Mouse (Mus musculus): ENCODE data around the gene Hcn4. TPM values are rescaled to one million over a fixed set of nuclear protein-coding genes. Genes with fewer than 3 reads are reported as not detected.

The Hcn4 gene
- not detected for polyA plus RNA-seq (2012; fragmentation: generic; extraction: Trizol)
- long read RNA-seq, experiment 1 = 0 reads
- long read RNA-seq, experiment 2 = 0 reads

DNA sequence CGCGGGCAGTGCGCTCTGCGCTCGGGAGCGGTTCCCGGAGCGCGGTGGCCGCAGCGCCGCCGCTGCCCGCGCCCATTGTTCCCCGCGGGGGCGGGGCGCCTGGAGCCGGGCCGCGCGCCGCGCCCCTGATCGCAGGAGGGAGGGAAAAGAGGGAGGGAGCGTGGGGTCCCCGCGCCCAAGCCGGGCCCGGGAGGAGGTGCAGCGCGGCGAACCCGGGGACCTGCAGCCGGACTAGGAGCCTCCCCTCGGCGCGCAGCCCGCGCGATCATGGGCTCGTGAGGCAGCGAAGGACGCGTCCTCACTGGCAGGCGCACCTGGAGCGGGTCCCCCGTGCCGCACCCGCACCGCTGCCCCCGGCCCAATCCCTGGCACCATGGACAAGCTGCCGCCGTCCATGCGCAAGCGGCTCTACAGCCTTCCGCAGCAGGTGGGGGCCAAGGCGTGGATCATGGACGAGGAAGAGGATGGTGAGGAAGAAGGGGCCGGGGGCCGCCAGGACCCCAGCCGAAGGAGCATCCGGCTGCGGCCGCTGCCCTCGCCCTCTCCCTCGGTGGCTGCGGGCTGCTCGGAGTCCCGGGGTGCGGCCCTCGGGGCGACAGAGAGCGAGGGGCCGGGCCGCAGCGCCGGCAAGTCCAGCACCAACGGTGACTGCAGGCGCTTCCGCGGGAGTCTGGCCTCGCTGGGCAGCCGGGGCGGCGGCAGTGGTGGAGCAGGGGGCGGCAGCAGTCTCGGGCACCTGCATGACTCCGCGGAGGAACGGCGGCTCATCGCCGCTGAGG is at the start of gene Hcn4:
Gene Hcn4, plus strand, starts transcription at position 274 of the 779 bp plus-strand sequence.
- Histone ChIP-seq H3K27me3 (ENCODE audit: control insufficient read depth, insufficient read depth, insufficient read length) (peaks cover 93% of the 10 kb centered on the region), H3K79me2 (ENCODE audit: control insufficient read depth, insufficient read depth) (no peaks in the 10 kb centered on the region), H3ac (ENCODE audit: control insufficient read depth, insufficient read length, low read depth) (no peak within 1 kb of the TSS), H3K36me3 (ENCODE audit: control insufficient read depth, insufficient read depth) (no peaks in the 10 kb centered on the region), H3K4me3 (ENCODE audit: insufficient read depth, poor library complexity, severe bottlenecking) (no peak within 1 kb of the TSS), H3K79me3 (ENCODE audit: low read depth) (no peaks in the 10 kb centered on the region)
- TF ChIP-seq MAX (IDR thresholded peaks at IDR 0.05) (no peak), MYOD1 (IDR thresholded peaks at IDR 0.05; ENCODE audit: control insufficient read depth, insufficient read length, low read depth) (no peak), CEBPB (IDR thresholded peaks at IDR 0.05; ENCODE audit: low read depth) (no peak), FOSL1 (IDR thresholded peaks at IDR 0.05; ENCODE audit: insufficient read depth, low read length, poor library complexity, severe bottlenecking) (no peak), MYOG (IDR thresholded peaks at IDR 0.05; ENCODE audit: control insufficient read depth, extremely low read depth, insufficient read length) (no peak), USF1 (IDR thresholded peaks at IDR 0.05; ENCODE audit: low read depth) (no peak), CTCF (IDR thresholded peaks at IDR 0.05; ENCODE audit: control insufficient read depth, insufficient read depth, insufficient read length) (no peak)

DNA sequence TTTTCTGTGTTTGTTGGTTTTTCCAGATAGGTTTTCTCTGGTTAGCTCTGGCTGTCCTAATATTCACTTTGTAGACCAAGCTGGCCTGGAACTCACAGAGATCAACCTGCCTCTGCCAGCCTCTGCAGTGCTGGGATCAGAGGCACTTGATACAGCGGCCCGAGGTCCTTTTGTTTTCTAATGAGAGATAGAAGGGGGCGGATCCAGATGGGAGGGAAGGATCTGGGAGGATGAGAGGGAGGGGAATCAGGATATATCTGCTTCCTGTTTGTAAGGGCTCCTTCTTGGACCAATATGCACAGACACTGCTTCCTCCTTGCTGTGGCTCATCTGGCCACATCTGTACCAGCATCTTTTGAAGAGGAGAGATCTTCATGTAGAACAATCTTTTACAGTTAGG is 48.5 kb upstream of the Hcn4 start:
- no peaks in the 10 kb centered on the region for H3K79me2 ChIP-seq (ENCODE audit: control insufficient read depth, insufficient read depth)
- no peak for TF ChIP-seq MYOD1 (IDR thresholded peaks at IDR 0.05; ENCODE audit: control insufficient read depth, insufficient read length, low read depth)
- no peak for TF ChIP-seq FOSL1 (IDR thresholded peaks at IDR 0.05; ENCODE audit: insufficient read depth, low read length, poor library complexity, severe bottlenecking)
- TF ChIP-seq CTCF (IDR thresholded peaks at IDR 0.05; ENCODE audit: control insufficient read depth, insufficient read depth, insufficient read length) = no peak
- TF ChIP-seq MAX (IDR thresholded peaks at IDR 0.05) = no peak
- TF ChIP-seq USF1 (IDR thresholded peaks at IDR 0.05; ENCODE audit: low read depth) = no peak
- TF ChIP-seq CEBPB (IDR thresholded peaks at IDR 0.05; ENCODE audit: low read depth) = no peak
- no peak for TF ChIP-seq MYOG (IDR thresholded peaks at IDR 0.05; ENCODE audit: control insufficient read depth, extremely low read depth, insufficient read length)
- no peak overlapping the region for H3K4me3 ChIP-seq (ENCODE audit: insufficient read depth, poor library complexity, severe bottlenecking)
- no peaks in the 10 kb centered on the region for H3K27me3 ChIP-seq (ENCODE audit: control insufficient read depth, insufficient read depth, insufficient read length)
- no peaks in the 10 kb centered on the region for H3K79me3 ChIP-seq (ENCODE audit: low read depth)
- no peak overlapping the region for H3ac ChIP-seq (ENCODE audit: control insufficient read depth, insufficient read length, low read depth)
- no peaks in the 10 kb centered on the region for H3K36me3 ChIP-seq (ENCODE audit: control insufficient read depth, insufficient read depth)

DNA sequence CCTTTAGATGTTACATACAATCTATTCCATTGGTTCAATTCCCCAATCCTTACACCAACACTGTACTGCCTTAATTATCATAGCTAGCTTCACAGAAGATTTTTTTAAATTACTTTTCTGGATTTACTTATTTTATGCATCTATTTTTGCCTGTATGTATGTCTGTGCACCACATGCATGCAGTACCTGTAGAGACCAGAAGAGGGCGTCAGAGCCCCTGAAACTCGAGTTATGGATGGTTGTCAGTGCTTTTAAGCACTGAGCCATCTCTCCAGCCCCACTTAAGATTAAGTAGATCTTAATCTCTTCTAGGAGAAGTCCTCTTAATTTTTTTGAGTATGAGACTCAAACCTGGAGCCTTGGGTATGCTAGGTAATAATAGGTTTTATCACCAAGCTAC is 47.8 kb upstream of the Hcn4 start:
- no peak for TF ChIP-seq USF1 (IDR thresholded peaks at IDR 0.05; ENCODE audit: low read depth)
- TF ChIP-seq MAX (IDR thresholded peaks at IDR 0.05) = no peak
- TF ChIP-seq MYOD1 (IDR thresholded peaks at IDR 0.05; ENCODE audit: control insufficient read depth, insufficient read length, low read depth) = no peak
- TF ChIP-seq FOSL1 (IDR thresholded peaks at IDR 0.05; ENCODE audit: insufficient read depth, low read length, poor library complexity, severe bottlenecking) = no peak
- TF ChIP-seq MYOG (IDR thresholded peaks at IDR 0.05; ENCODE audit: control insufficient read depth, extremely low read depth, insufficient read length) = no peak
- TF ChIP-seq CEBPB (IDR thresholded peaks at IDR 0.05; ENCODE audit: low read depth) = no peak
- Histone ChIP-seq H3K4me3 (ENCODE audit: insufficient read depth, poor library complexity, severe bottlenecking) (no peak overlapping the region), H3ac (ENCODE audit: control insufficient read depth, insufficient read length, low read depth) (no peak overlapping the region), H3K79me3 (ENCODE audit: low read depth) (no peaks in the 10 kb centered on the region), H3K27me3 (ENCODE audit: control insufficient read depth, insufficient read depth, insufficient read length) (no peaks in the 10 kb centered on the region), H3K79me2 (ENCODE audit: control insufficient read depth, insufficient read depth) (no peaks in the 10 kb centered on the region), H3K36me3 (ENCODE audit: control insufficient read depth, insufficient read depth) (no peaks in the 10 kb centered on the region)

DNA sequence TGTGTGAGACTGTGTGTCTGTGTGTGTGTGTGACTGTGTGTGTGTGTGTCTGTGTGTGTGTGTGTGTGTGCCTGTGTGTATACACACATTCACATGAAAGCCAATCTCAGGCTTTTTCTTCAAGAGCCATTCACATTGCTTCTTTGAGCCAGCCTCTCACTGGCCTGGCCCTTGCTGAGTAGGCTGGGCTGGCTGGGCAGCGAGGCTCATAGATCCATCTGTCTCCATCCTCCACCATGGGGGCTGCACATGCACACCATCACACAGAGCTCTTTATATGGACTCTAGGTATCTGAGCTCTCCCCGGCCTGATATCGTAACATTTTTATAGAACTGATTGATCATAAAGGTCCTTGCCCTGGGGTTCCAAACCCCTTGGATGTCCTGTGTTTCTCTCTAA is 33.7 kb upstream of the Hcn4 start:
- Histone ChIP-seq H3K4me3 (ENCODE audit: insufficient read depth, poor library complexity, severe bottlenecking) (no peak overlapping the region), H3K79me3 (ENCODE audit: low read depth) (no peaks in the 10 kb centered on the region), H3K36me3 (ENCODE audit: control insufficient read depth, insufficient read depth) (no peaks in the 10 kb centered on the region), H3K79me2 (ENCODE audit: control insufficient read depth, insufficient read depth) (no peaks in the 10 kb centered on the region), H3ac (ENCODE audit: control insufficient read depth, insufficient read length, low read depth) (no peak overlapping the region), H3K27me3 (ENCODE audit: control insufficient read depth, insufficient read depth, insufficient read length) (peaks cover 14% of the 10 kb centered on the region)
- no peak for TF ChIP-seq FOSL1 (IDR thresholded peaks at IDR 0.05; ENCODE audit: insufficient read depth, low read length, poor library complexity, severe bottlenecking)
- no peak for TF ChIP-seq USF1 (IDR thresholded peaks at IDR 0.05; ENCODE audit: low read depth)
- TF ChIP-seq MYOG (IDR thresholded peaks at IDR 0.05; ENCODE audit: control insufficient read depth, extremely low read depth, insufficient read length) = no peak
- no peak for TF ChIP-seq CTCF (IDR thresholded peaks at IDR 0.05; ENCODE audit: control insufficient read depth, insufficient read depth, insufficient read length)
- no peak for TF ChIP-seq MYOD1 (IDR thresholded peaks at IDR 0.05; ENCODE audit: control insufficient read depth, insufficient read length, low read depth)
- TF ChIP-seq CEBPB (IDR thresholded peaks at IDR 0.05; ENCODE audit: low read depth) = no peak
- TF ChIP-seq MAX (IDR thresholded peaks at IDR 0.05) = no peak

DNA sequence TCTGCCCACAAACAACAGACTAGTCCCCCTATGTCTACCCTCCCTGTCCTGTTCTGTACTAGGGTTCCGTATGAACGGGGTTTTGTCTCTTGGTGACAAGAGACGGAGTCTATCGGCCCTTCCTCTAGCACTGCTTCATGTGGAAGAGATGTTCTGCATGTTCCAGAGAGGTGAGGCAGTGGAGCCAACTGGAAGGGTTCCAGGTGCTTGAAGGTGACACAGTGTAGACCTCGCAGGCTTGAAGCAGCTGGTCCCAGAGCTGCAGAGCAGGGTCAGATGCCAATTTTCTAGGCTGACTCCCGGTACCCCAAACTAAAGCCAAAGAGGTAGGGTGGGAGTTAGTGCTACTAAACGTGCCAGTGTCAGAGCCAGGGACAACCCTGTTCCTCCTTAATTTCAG is 25.1 kb upstream of the Hcn4 start:
- Histone ChIP-seq H3K79me3 (ENCODE audit: low read depth) (no peaks in the 10 kb centered on the region), H3K27me3 (ENCODE audit: control insufficient read depth, insufficient read depth, insufficient read length) (peaks cover 77% of the 10 kb centered on the region), H3K36me3 (ENCODE audit: control insufficient read depth, insufficient read depth) (no peaks in the 10 kb centered on the region), H3K4me3 (ENCODE audit: insufficient read depth, poor library complexity, severe bottlenecking) (no peak overlapping the region), H3K79me2 (ENCODE audit: control insufficient read depth, insufficient read depth) (no peaks in the 10 kb centered on the region), H3ac (ENCODE audit: control insufficient read depth, insufficient read length, low read depth) (no peak overlapping the region)
- TF ChIP-seq CEBPB (IDR thresholded peaks at IDR 0.05; ENCODE audit: low read depth) (no peak), MAX (IDR thresholded peaks at IDR 0.05) (no peak), MYOD1 (IDR thresholded peaks at IDR 0.05; ENCODE audit: control insufficient read depth, insufficient read length, low read depth) (no peak), MYOG (IDR thresholded peaks at IDR 0.05; ENCODE audit: control insufficient read depth, extremely low read depth, insufficient read length) (no peak), CTCF (IDR thresholded peaks at IDR 0.05; ENCODE audit: control insufficient read depth, insufficient read depth, insufficient read length) (no peak), FOSL1 (IDR thresholded peaks at IDR 0.05; ENCODE audit: insufficient read depth, low read length, poor library complexity, severe bottlenecking) (no peak), USF1 (IDR thresholded peaks at IDR 0.05; ENCODE audit: low read depth) (no peak)
